Mouse (Mus musculus) erythroblast, embryonic 14.5 days (primary cell): Measurements from ENCODE around the gene Ythdf1.

Source experiments
- GATA1 ChIP-seq: IDR thresholded peaks from 2 replicates; pipeline ENCODE4 v1.6.1; 2012; ENCODE audit warnings: low read length, inconsistent platforms, mixed read lengths
- TAL1 ChIP-seq: IDR thresholded peaks from 3 replicates; pipeline ENCODE4 v1.6.1; 2012; ENCODE audit warnings: low read length, inconsistent platforms, mixed read lengths

GRCm38 (mm10) chr2:180963956-180964355 is 43.2 kb upstream of the Ythdf1 start:
- no peak for TF ChIP-seq GATA1
- TF ChIP-seq TAL1 = no peak
